Mouse (Mus musculus): Measurements from ENCODE around the gene Dnaja2. TPM values are rescaled to one million over a fixed set of nuclear protein-coding genes. Genes with fewer than 3 reads are reported as not detected.

The Dnaja2 gene
- polyA plus RNA-seq, 1 experiment, result 221 TPM

- Histone ChIP-seq H3K9ac (ENCODE audit: low read depth, poor library complexity, severe bottlenecking) (no peak overlapping the region), H3K27me3 (ENCODE audit: control insufficient read depth, insufficient read depth, low read length, poor library complexity, severe bottlenecking) (no peaks in the 10 kb centered on the region), H3K27ac (ENCODE audit: insufficient read depth, low read length) (no peak overlapping the region), H3K36me3 (ENCODE audit: control insufficient read depth, insufficient read depth, low read length, poor library complexity, severe bottlenecking) (peaks cover 3% of the 10 kb centered on the region), H3K9me3 (replicated peaks; ENCODE audit: control insufficient read depth, insufficient read depth, low read length, poor library complexity, severe bottlenecking) (peaks cover 10% of the 10 kb centered on the region), H3K4me3 (ENCODE audit: low read depth, low read length) (no peak overlapping the region), H3K4me1 (ENCODE audit: control insufficient read depth, insufficient read depth, low read length) (peaks cover 3% of the 10 kb centered on the region)
- no peak for TF ChIP-seq CTCF (IDR thresholded peaks at IDR 0.05; ENCODE audit: low read depth, low read length)
- TF ChIP-seq POLR2A (IDR thresholded peaks at IDR 0.05; ENCODE audit: insufficient read depth, low read length), result no peak
- no peak for TF ChIP-seq EP300 (IDR thresholded peaks at IDR 0.05; ENCODE audit: insufficient read depth, low read depth, low read length)
Measured at GRCm38 (mm10) chr8:85489546-85489945, 65.6 kb downstream of the Dnaja2 start.

DNA sequence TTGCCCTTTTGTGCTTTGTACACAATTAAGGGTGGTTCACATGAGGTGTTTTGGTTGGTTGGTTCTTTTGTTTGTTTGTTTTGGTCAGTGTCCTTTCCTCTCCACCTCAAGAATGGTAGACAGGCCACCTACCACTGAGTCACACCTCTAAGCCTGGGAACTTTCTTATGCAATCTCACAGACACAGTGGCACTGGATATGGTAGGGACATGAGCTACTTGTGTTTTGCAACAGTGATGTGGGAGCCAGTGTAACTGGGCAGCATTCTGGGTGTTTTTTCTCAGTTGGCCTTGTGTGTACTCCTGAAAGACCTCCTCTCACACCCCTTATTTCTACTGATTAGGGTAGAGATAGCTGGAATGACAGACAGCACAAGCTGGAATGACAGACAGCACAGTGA lies 66.5 kb downstream of the Dnaja2 start:
- Histone ChIP-seq H3K36me3 (ENCODE audit: control insufficient read depth, insufficient read depth, low read length, poor library complexity, severe bottlenecking) (no peaks in the 10 kb centered on the region), H3K4me3 (ENCODE audit: low read depth, low read length) (no peak overlapping the region), H3K9me3 (replicated peaks; ENCODE audit: control insufficient read depth, insufficient read depth, low read length, poor library complexity, severe bottlenecking) (peaks cover 10% of the 10 kb centered on the region), H3K4me1 (ENCODE audit: control insufficient read depth, insufficient read depth, low read length) (peaks cover 3% of the 10 kb centered on the region), H3K27ac (ENCODE audit: insufficient read depth, low read length) (no peak overlapping the region), H3K27me3 (ENCODE audit: control insufficient read depth, insufficient read depth, low read length, poor library complexity, severe bottlenecking) (no peaks in the 10 kb centered on the region), H3K9ac (ENCODE audit: low read depth, poor library complexity, severe bottlenecking) (no peak overlapping the region)
- TF ChIP-seq POLR2A (IDR thresholded peaks at IDR 0.05; ENCODE audit: insufficient read depth, low read length), result no peak
- no peak for TF ChIP-seq EP300 (IDR thresholded peaks at IDR 0.05; ENCODE audit: insufficient read depth, low read depth, low read length)
- no peak for TF ChIP-seq CTCF (IDR thresholded peaks at IDR 0.05; ENCODE audit: low read depth, low read length)

DNA sequence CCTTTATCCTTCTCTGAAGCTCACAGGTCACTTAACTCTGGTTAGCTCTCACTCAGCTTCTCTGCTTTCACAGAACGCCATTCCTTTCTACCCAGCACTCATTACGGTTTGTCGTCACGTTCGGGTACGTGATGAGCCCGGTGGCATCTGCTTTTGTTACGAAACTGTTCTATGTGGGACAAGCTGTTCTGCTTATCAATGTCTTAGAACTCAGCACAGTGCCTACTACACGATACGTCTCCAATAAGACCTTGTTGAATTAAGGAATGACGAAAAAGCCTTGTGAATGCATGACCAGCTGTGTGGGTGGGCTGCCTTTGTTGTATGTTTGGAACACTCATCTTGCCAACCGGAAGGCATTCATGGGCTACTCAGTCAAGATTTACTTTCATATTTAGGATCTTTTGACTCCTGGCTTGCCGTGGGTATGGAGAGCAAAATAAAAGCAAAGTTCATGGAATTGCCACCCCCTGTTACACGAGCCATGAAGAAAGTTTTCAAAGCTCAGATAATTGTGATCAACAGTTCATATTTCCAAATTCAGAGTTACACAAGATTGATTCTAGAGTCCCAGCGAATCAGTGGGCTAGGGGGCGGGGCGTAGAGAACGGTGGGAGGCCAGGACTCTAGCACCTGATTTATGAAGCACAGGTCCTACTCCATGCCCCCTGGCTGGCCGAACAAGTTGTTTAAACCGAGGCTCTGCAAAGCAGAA lies 67.1 kb downstream of the Dnaja2 start:
- H3K4me3 ChIP-seq (ENCODE audit: low read depth, low read length), result no peak overlapping the region
- TF ChIP-seq POLR2A (IDR thresholded peaks at IDR 0.05; ENCODE audit: insufficient read depth, low read length), result no peak
- TF ChIP-seq EP300 (IDR thresholded peaks at IDR 0.05; ENCODE audit: insufficient read depth, low read depth, low read length), result no peak
- TF ChIP-seq CTCF (IDR thresholded peaks at IDR 0.05; ENCODE audit: low read depth, low read length), result no peak
- peaks cover 10% of the 10 kb centered on the region for H3K9me3 ChIP-seq (replicated peaks; ENCODE audit: control insufficient read depth, insufficient read depth, low read length, poor library complexity, severe bottlenecking)
- no peaks in the 10 kb centered on the region for H3K27me3 ChIP-seq (ENCODE audit: control insufficient read depth, insufficient read depth, low read length, poor library complexity, severe bottlenecking)
- no peak overlapping the region for H3K27ac ChIP-seq (ENCODE audit: insufficient read depth, low read length)
- no peak overlapping the region for H3K9ac ChIP-seq (ENCODE audit: low read depth, poor library complexity, severe bottlenecking)
- no peaks in the 10 kb centered on the region for H3K36me3 ChIP-seq (ENCODE audit: control insufficient read depth, insufficient read depth, low read length, poor library complexity, severe bottlenecking)
- H3K4me1 ChIP-seq (ENCODE audit: control insufficient read depth, insufficient read depth, low read length), result peaks cover 4% of the 10 kb centered on the region

Other genes with a start within 250 kb of the Dnaja2 start
- 0.58 TPM in 1 of 2 replicates, not detected in the other for gene Mylk3, start 169.0 kb downstream of the Dnaja2 start, polyA plus RNA-seq (2011; ENCODE audit: insufficient read depth, insufficient read length, low read depth, missing spikeins)
- 56.8 and 57.7 TPM in 2 replicates for gene 4921524J17Rik, start 122.5 kb downstream of the Dnaja2 start, polyA plus RNA-seq (2011; ENCODE audit: insufficient read depth, insufficient read length, low read depth, missing spikeins)
- 29.1 and 31.1 TPM in 2 replicates for gene Gpt2, start 62.8 kb downstream of the Dnaja2 start, polyA plus RNA-seq (2011; ENCODE audit: insufficient read depth, insufficient read length, low read depth, missing spikeins)
- gene Neto2, start 145.6 kb upstream of the Dnaja2 start, polyA plus RNA-seq (2011; ENCODE audit: insufficient read depth, insufficient read length, low read depth, missing spikeins), result 2.1 and 2.6 TPM in 2 replicates